Mouse (Mus musculus) CH12.LX (cell line): ENCODE measurements around the gene Cldn10. TPM values are rescaled to one million over a fixed set of nuclear protein-coding genes. Genes with fewer than 3 reads are reported as not detected.
A peak's percentile ranks its signal among the peaks of the same experiment; 100 is the strongest.

Source experiments
- DNase-seq: peaks from one replicate; pipeline ENCODE4 v3.0.0-alpha.2; 2013; ENCODE audit errors: extremely low read depth
- H3K27ac ChIP-seq: 2 replicates; pipeline ENCODE4 v1.5.1; 2012; ENCODE audit warnings: low read depth, mild to moderate bottlenecking, control low read depth, moderate library complexity; ENCODE audit not compliant: insufficient read depth
- H3K27me3 ChIP-seq: replicated peaks from 2 replicates; pipeline ENCODE3; 2012; ENCODE audit warnings: inconsistent platforms
- H3K36me3 ChIP-seq, 2 experiments: replicated peaks in 1 of 2; 2 replicates each; pipeline versions ENCODE3 to v1.6.1; 2012; ENCODE audit warnings: inconsistent platforms in 1 of 2, low read length in 1 of 2, mild to moderate bottlenecking in 1 of 2, mixed read lengths in 1 of 2, moderate library complexity in 1 of 2; ENCODE audit not compliant: control insufficient read depth in 1 of 2, insufficient read depth in 1 of 2
- H3K4me1 ChIP-seq, 2 experiments: 2 replicates each; pipeline ENCODE4 v1.6.1; 2012; ENCODE audit warnings: inconsistent platforms in 1 of 2, moderate library complexity in 1 of 2; ENCODE audit not compliant: insufficient read depth in 2 of 2, control insufficient read depth in 1 of 2
- H3K4me2 ChIP-seq: 2 replicates; pipeline ENCODE4 v1.6.1; 2012; ENCODE audit warnings: low read depth, mild to moderate bottlenecking, control low read depth; ENCODE audit not compliant: poor library complexity, insufficient read depth, severe bottlenecking
- H3K4me3 ChIP-seq, 3 experiments: fragments of 150-350 bp in 1 of 3; sonication (generic) in 1 of 3; replicated peaks in 1 of 3; 2 replicates each; pipeline versions ENCODE3 to v1.5.1; 2011 to 2012; ENCODE audit warnings: low read depth in 2 of 3, low read length in 2 of 3, mild to moderate bottlenecking in 2 of 3, moderate library complexity in 2 of 3, control low read depth in 1 of 3, improper control_type of control experiment in 1 of 3, inconsistent platforms in 1 of 3, mixed read lengths in 1 of 3; ENCODE audit not compliant: poor library complexity in 1 of 3
- H3K79me2 ChIP-seq: replicated peaks from 2 replicates; pipeline ENCODE4 v1.6.1; 2012; ENCODE audit warnings: mild to moderate bottlenecking, moderate library complexity; ENCODE audit not compliant: control insufficient read depth, poor library complexity, insufficient read depth, severe bottlenecking; ENCODE audit errors: extremely low read depth
- H3K9ac ChIP-seq: 2 replicates; pipeline ENCODE4 v1.6.1; 2012; ENCODE audit warnings: low read depth, mild to moderate bottlenecking, control low read depth, moderate library complexity; ENCODE audit not compliant: insufficient read depth
- H3K9me3 ChIP-seq: replicated peaks from 2 replicates; pipeline ENCODE3; 2012; ENCODE audit warnings: low read length, inconsistent platforms, mixed read lengths
- BHLHE40 ChIP-seq: IDR thresholded peaks from 2 replicates; pipeline ENCODE4 v1.6.1; 2011; ENCODE audit warnings: mild to moderate bottlenecking, low read depth, low read length, improper control_type of control experiment
- CHD1 ChIP-seq: IDR thresholded peaks from 2 replicates; pipeline ENCODE4 v1.6.1; 2012; ENCODE audit warnings: low read depth, low read length, improper control_type of control experiment, inconsistent platforms
- CHD2 ChIP-seq: IDR thresholded peaks from 2 replicates; pipeline ENCODE4 v1.6.1; 2011; ENCODE audit warnings: low read length, improper control_type of control experiment
- CTCF ChIP-seq, 2 experiments: IDR thresholded peaks in 1 of 2; conservative IDR thresholded peaks in 1 of 2; 2 replicates each; pipeline ENCODE4 v1.5.1; 2011 to 2012; ENCODE audit warnings: low read depth in 2 of 2, low read length in 2 of 2, improper control_type of control experiment in 1 of 2, inconsistent platforms in 1 of 2, mild to moderate bottlenecking in 1 of 2, moderate library complexity in 1 of 2
- E2F4 ChIP-seq: IDR thresholded peaks from 2 replicates; pipeline ENCODE4 v1.6.1; 2011; ENCODE audit warnings: low read depth, low read length, improper control_type of control experiment; ENCODE audit not compliant: insufficient replicate concordance
- ELF1 ChIP-seq: IDR thresholded peaks from 2 replicates; pipeline ENCODE4 v1.6.1; 2014; ENCODE audit warnings: low read depth, mild to moderate bottlenecking, inconsistent platforms, low read length, improper control_type of control experiment
- EP300 ChIP-seq: IDR thresholded peaks from 2 replicates; pipeline ENCODE4 v1.6.1; 2011; ENCODE audit warnings: low read length, improper control_type of control experiment
- ETS1 ChIP-seq: conservative IDR thresholded peaks from 2 replicates; pipeline ENCODE4 v1.6.1; 2012; ENCODE audit warnings: low read depth, mild to moderate bottlenecking, inconsistent platforms, low read length, improper control_type of control experiment, moderate library complexity
- GABPA ChIP-seq: IDR thresholded peaks from 2 replicates; pipeline ENCODE4 v1.6.1; 2012; ENCODE audit warnings: low read depth, low read length, improper control_type of control experiment, inconsistent platforms; ENCODE audit not compliant: insufficient replicate concordance
- HCFC1 ChIP-seq: IDR thresholded peaks from 2 replicates; pipeline ENCODE4 v1.6.1; 2012; ENCODE audit warnings: low read depth, mild to moderate bottlenecking, inconsistent platforms, low read length, improper control_type of control experiment
- IRF4 ChIP-seq: IDR thresholded peaks from 2 replicates; pipeline ENCODE4 v1.6.1; 2014; ENCODE audit warnings: low read depth, mild to moderate bottlenecking, inconsistent platforms, low read length, improper control_type of control experiment
- JUN ChIP-seq: IDR thresholded peaks from 2 replicates; pipeline ENCODE4 v1.6.1; 2011; ENCODE audit warnings: low read depth, mild to moderate bottlenecking, low read length, improper control_type of control experiment, moderate library complexity; ENCODE audit not compliant: insufficient read depth
- JUND ChIP-seq: conservative IDR thresholded peaks from 2 replicates; pipeline ENCODE4 v1.6.1; 2011; ENCODE audit warnings: low read depth, low read length, improper control_type of control experiment
- KAT2A ChIP-seq: IDR thresholded peaks from 2 replicates; pipeline ENCODE4 v1.6.1; 2012; ENCODE audit warnings: low read length, improper control_type of control experiment, inconsistent platforms; ENCODE audit not compliant: insufficient replicate concordance
- MAFK ChIP-seq: IDR thresholded peaks from 2 replicates; pipeline ENCODE4 v1.6.1; 2011; ENCODE audit warnings: low read length, improper control_type of control experiment; ENCODE audit not compliant: insufficient replicate concordance
- MAX ChIP-seq: IDR thresholded peaks from 2 replicates; pipeline ENCODE4 v1.6.1; 2011; ENCODE audit warnings: low read length, improper control_type of control experiment
- MAZ ChIP-seq: IDR thresholded peaks from 2 replicates; pipeline ENCODE4 v1.6.1; 2012; ENCODE audit warnings: low read depth, mild to moderate bottlenecking, inconsistent platforms, low read length, improper control_type of control experiment, moderate library complexity
- MEF2A ChIP-seq: IDR thresholded peaks from 2 replicates; pipeline ENCODE4 v1.6.1; 2014; ENCODE audit warnings: low read depth, mild to moderate bottlenecking, inconsistent platforms, low read length, improper control_type of control experiment, borderline replicate concordance
- MXI1 ChIP-seq: IDR thresholded peaks from 2 replicates; pipeline ENCODE4 v1.6.1; 2011; ENCODE audit warnings: mild to moderate bottlenecking, low read depth, low read length, improper control_type of control experiment
- MYC ChIP-seq: IDR thresholded peaks from 2 replicates; pipeline ENCODE4 v1.6.1; 2011; ENCODE audit warnings: low read depth, mild to moderate bottlenecking, improper control_type of control experiment, low read length
- NELFE ChIP-seq: IDR thresholded peaks from 2 replicates; pipeline ENCODE4 v1.6.1; 2011; ENCODE audit warnings: low read depth, low read length, improper control_type of control experiment
- NRF1 ChIP-seq: IDR thresholded peaks from 2 replicates; pipeline ENCODE4 v1.6.1; 2014; ENCODE audit warnings: low read depth, mild to moderate bottlenecking, inconsistent platforms, low read length, improper control_type of control experiment, moderate library complexity
- PAX5 ChIP-seq: IDR thresholded peaks from 2 replicates; pipeline ENCODE4 v1.6.1; 2012; ENCODE audit warnings: low read length, inconsistent platforms, mixed read lengths
- POLR2A ChIP-seq: IDR thresholded peaks from 2 replicates; pipeline ENCODE4 v1.6.1; 2011; ENCODE audit warnings: low read depth, mild to moderate bottlenecking, improper control_type of control experiment, low read length
- POLR2AphosphoS2 ChIP-seq: IDR thresholded peaks from 2 replicates; pipeline ENCODE4 v1.6.1; 2011; ENCODE audit warnings: low read depth, low read length, improper control_type of control experiment
- RAD21 ChIP-seq: IDR thresholded peaks from 2 replicates; pipeline ENCODE4 v1.6.1; 2011; ENCODE audit warnings: low read depth, mild to moderate bottlenecking, low read length, improper control_type of control experiment, moderate library complexity
- RCOR1 ChIP-seq: conservative IDR thresholded peaks from 2 replicates; pipeline ENCODE4 v1.6.1; 2012; ENCODE audit warnings: low read depth, mild to moderate bottlenecking, inconsistent platforms, low read length, improper control_type of control experiment
- SIN3A ChIP-seq: IDR thresholded peaks from 2 replicates; pipeline ENCODE4 v1.6.1; 2012; ENCODE audit warnings: low read length, improper control_type of control experiment, inconsistent platforms
- SMC3 ChIP-seq: IDR thresholded peaks from 2 replicates; pipeline ENCODE4 v1.6.1; 2011; ENCODE audit warnings: low read depth, low read length, improper control_type of control experiment
- TBP ChIP-seq: conservative IDR thresholded peaks from 2 replicates; pipeline ENCODE4 v1.6.1; 2011; ENCODE audit warnings: low read depth, low read length, improper control_type of control experiment
- TCF12 ChIP-seq: IDR thresholded peaks from 2 replicates; pipeline ENCODE4 v1.6.1; 2014; ENCODE audit warnings: low read depth, mild to moderate bottlenecking, inconsistent platforms, low read length, improper control_type of control experiment
- UBTF ChIP-seq: IDR thresholded peaks from 2 replicates; pipeline ENCODE4 v1.6.1; 2012; ENCODE audit warnings: low read depth, mild to moderate bottlenecking, inconsistent platforms, low read length, improper control_type of control experiment, moderate library complexity
- USF1 ChIP-seq: IDR thresholded peaks from 2 replicates; pipeline ENCODE4 v1.6.1; 2014; ENCODE audit warnings: low read depth, mild to moderate bottlenecking, inconsistent platforms, low read length, improper control_type of control experiment
- USF2 ChIP-seq: conservative IDR thresholded peaks from 2 replicates; pipeline ENCODE4 v1.6.1; 2011; ENCODE audit warnings: low read depth, low read length, improper control_type of control experiment
- ZC3H11A ChIP-seq: IDR thresholded peaks from 2 replicates; pipeline ENCODE4 v1.6.1; 2012; ENCODE audit warnings: low read depth, mild to moderate bottlenecking, inconsistent platforms, low read length, improper control_type of control experiment
- ZKSCAN1 ChIP-seq: IDR thresholded peaks from 2 replicates; pipeline ENCODE4 v1.6.1; 2012; ENCODE audit warnings: low read depth, inconsistent platforms, low read length, improper control_type of control experiment, borderline replicate concordance
- ZMIZ1 ChIP-seq: IDR thresholded peaks from 2 replicates; pipeline ENCODE4 v1.6.1; 2012; ENCODE audit warnings: low read depth, mild to moderate bottlenecking, inconsistent platforms, low read length, improper control_type of control experiment
- ZNF384 ChIP-seq: IDR thresholded peaks from 2 replicates; pipeline ENCODE4 v1.6.1; 2012; ENCODE audit warnings: low read depth, low read length, improper control_type of control experiment, inconsistent platforms
- dilution Hi-C: fragments of 300-500 bp; cut with MboI; formaldehyde crosslinking; loops from 2 replicates; pipeline ENCODE4 v1.14.3; 2020; ENCODE audit warnings: low sequenced_read_pairs; ENCODE audit not compliant: extremely low pct_unique_long_range_greater_than_20kb, extremely low pct_ligation_motif_present
- in situ Hi-C: fragments of 300-500 bp; cut with MboI; formaldehyde crosslinking; loops from 3 replicates; pipeline ENCODE4 v1.14.3; 2019; ENCODE audit warnings: low sequenced_read_pairs, low pct_ligation_motif_present, low pct_unique_long_range_greater_than_20kb, mixed read lengths
- polyA plus RNA-seq: library from polyadenylated mRNA; unstranded; fragments of >175 nt; gene quantifications from 2 replicates; pipeline ENCODE4 v1.2.1, GENCODE M21; 2012; ENCODE audit warnings: low read depth; ENCODE audit not compliant: insufficient read length
- total RNA-seq, 2 experiments: library from RNA; depleted of rRNA; stranded (reverse); fragments of 300-350 nt in 1 of 2; fragments of >200 nt in 1 of 2; gene quantifications; 2 replicates each; pipeline ENCODE4 v1.2.3; 2012 to 2014

Cldn10 gene
- total and polyA plus RNA-seq, 3 experiments, result not detected

DNA sequence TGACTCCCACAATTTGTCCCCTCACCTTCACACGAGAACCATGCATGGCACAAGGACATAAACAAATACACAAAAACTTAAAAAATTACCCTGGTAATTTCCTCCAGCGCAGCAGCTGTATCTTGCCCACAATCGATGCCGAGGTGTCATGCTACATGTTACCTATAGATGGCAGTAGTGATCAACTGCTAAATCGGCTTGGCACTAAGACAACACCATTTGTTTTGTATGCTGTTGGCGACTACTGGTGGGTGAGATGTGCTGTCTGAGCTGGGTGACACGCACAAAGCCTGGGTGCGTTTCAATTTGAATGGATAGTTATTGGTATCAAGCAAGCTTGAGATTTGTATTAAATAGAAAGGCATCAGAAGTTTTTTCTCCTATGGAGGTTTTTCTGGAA lies 32.4 kb downstream of the Cldn10 start:
- Histone ChIP-seq H3K4me2 (peak overlapping the region; percentile 47; the same call in 1 of the 2 replicates), H3K9ac (no peak overlapping the region), H3K9me3 (peaks cover 11% of the 10 kb centered on the region), H3K27me3 (no peaks in the 10 kb centered on the region), H3K36me3 (no peaks in the 10 kb centered on the region), H3K79me2 (no peaks in the 10 kb centered on the region), H3K4me3 (no peak overlapping the region), H3K27ac (no peak overlapping the region), H3K4me1 (peaks cover 0 to 12% of the 10 kb centered on the region in 2 experiments; a peak in 2 of 4 replicates)
- dilution Hi-C loops (no loop called here), in situ Hi-C loops (loop anchor here (10.0 to 25.0 kb wide), 2 partner anchors 95 to 608 kb away; no protein-coding TSS in a partner anchor)
- no peak for TF ChIP-seq JUN
- no peak for TF ChIP-seq MAFK
- no peak for TF ChIP-seq USF2
- TF ChIP-seq UBTF, result no peak
- TF ChIP-seq SMC3, result peak; percentile 75
- TF ChIP-seq MXI1, result no peak
- TF ChIP-seq CHD1, result no peak
- no peak for TF ChIP-seq ZNF384
- TF ChIP-seq PAX5, result no peak
- no peak for TF ChIP-seq ELF1
- TF ChIP-seq ETS1, result no peak
- no peak for TF ChIP-seq SIN3A
- TF ChIP-seq USF1, result no peak
- TF ChIP-seq JUND, result no peak
- no peak for TF ChIP-seq BHLHE40
- TF ChIP-seq IRF4, result no peak
- TF ChIP-seq ZMIZ1, result no peak
- no peak for TF ChIP-seq NELFE
- no peak for TF ChIP-seq E2F4
- no peak for TF ChIP-seq EP300
- TF ChIP-seq TCF12, result 0 out of 2 replicates have a peak, but pooled peaks have one; percentile 7
- no peak for TF ChIP-seq MAZ
- TF ChIP-seq KAT2A, result no peak
- peak; percentile 91 to 98 for TF ChIP-seq CTCF (conservative IDR thresholded peaks at IDR 0.05 in 1 of 2, IDR thresholded peaks at IDR 0.05 in 1 of 2; ENCODE audit: low read depth in 2 of 2, low read length in 2 of 2)
- 0 out of 2 replicates have a peak, but pooled peaks have one; percentile 50 for TF ChIP-seq MYC
- TF ChIP-seq GABPA, result no peak
- no peak for TF ChIP-seq ZKSCAN1
- TF ChIP-seq ZC3H11A, result peak; percentile 1; the same call in 1 of the 2 replicates
- no peak for TF ChIP-seq RCOR1
- TF ChIP-seq MEF2A, result no peak
- no peak for TF ChIP-seq POLR2A
- TF ChIP-seq RAD21, result peak; percentile 91
- TF ChIP-seq MAX, result no peak
- TF ChIP-seq CHD2, result no peak
- no peak for TF ChIP-seq NRF1
- no peak for TF ChIP-seq TBP
- no peak for TF ChIP-seq POLR2AphosphoS2
- TF ChIP-seq HCFC1, result no peak
- DNase-seq, result peak; percentile 67
